Mouse (Mus musculus) G1E (cell line): ENCODE results near the gene Arrdc3. TPM values are rescaled to one million over a fixed set of nuclear protein-coding genes. Genes with fewer than 3 reads are reported as not detected.

Source experiments
- ATAC-seq: 2 replicates; pipeline ENCODE4 v1.8.0; 2016; ENCODE audit warnings: mild to moderate bottlenecking; ENCODE audit not compliant: insufficient number of reproducible peaks, poor library complexity, low FRiP score, severe bottlenecking; ENCODE audit errors: extremely low read depth
- DNase-seq: peaks from one replicate; pipeline ENCODE4 v3.0.0; 2012; ENCODE audit warnings: low spot score
- H3K27me3 ChIP-seq: 2 replicates; pipeline ENCODE4 v1.6.1; 2012; ENCODE audit warnings: mild to moderate bottlenecking, low read length, inconsistent platforms; ENCODE audit not compliant: insufficient read depth
- H3K36me3 ChIP-seq: replicated peaks from 2 replicates; pipeline ENCODE3; 2012; ENCODE audit warnings: mild to moderate bottlenecking, inconsistent platforms
- H3K4me1 ChIP-seq: 2 replicates; pipeline ENCODE4 v1.6.1; 2012; ENCODE audit warnings: low read depth, low read length, inconsistent platforms, mixed read lengths; ENCODE audit not compliant: insufficient read depth
- H3K4me3 ChIP-seq: 2 replicates; pipeline ENCODE4 v1.5.1; 2012; ENCODE audit warnings: low read depth, mild to moderate bottlenecking, inconsistent platforms, low read length, moderate library complexity, mixed read lengths
- H3K9me3 ChIP-seq: replicated peaks from 2 replicates; pipeline ENCODE4 v1.6.1; 2012; ENCODE audit warnings: inconsistent platforms
- CTCF ChIP-seq: IDR thresholded peaks from 2 replicates; pipeline ENCODE4 v1.5.1; 2012; ENCODE audit warnings: low read depth, low read length, inconsistent platforms, mixed read lengths
- GATA1 ChIP-seq: IDR thresholded peaks from 2 replicates; pipeline ENCODE4 v1.6.1; 2012; ENCODE audit warnings: borderline replicate concordance, low read length, inconsistent platforms, mixed read lengths
- GATA2 ChIP-seq: IDR thresholded peaks from 2 replicates; pipeline ENCODE4 v1.6.1; 2012; ENCODE audit warnings: low read depth, low read length, inconsistent platforms, borderline replicate concordance
- POLR2AphosphoS5 ChIP-seq: IDR thresholded peaks from 2 replicates; pipeline ENCODE4 v1.6.1; 2012; ENCODE audit warnings: low read depth, low read length, inconsistent platforms; ENCODE audit not compliant: insufficient replicate concordance
- TAL1 ChIP-seq: conservative IDR thresholded peaks from 2 replicates; pipeline ENCODE4 v1.6.1; 2012; ENCODE audit warnings: low read depth, low read length, inconsistent platforms, mixed read lengths
- polyA plus RNA-seq: library from polyadenylated mRNA; stranded (reverse); fragments of >175 nt; gene quantifications from 2 replicates; pipeline ENCODE4 v1.2.3, GENCODE M21; 2012
- total RNA-seq, 2 experiments: library from RNA; stranded (forward) in 1 of 2; stranded (reverse) in 1 of 2; fragments of 200-1000 nt in 1 of 2; fragments of >200 nt in 1 of 2; fragmentation: Nextera tagmentation in 1 of 2; gene quantifications; 2 replicates each; pipeline ENCODE4 v1.2.3; 2014 to 2017

Arrdc3 gene
- total and polyA plus RNA-seq, 3 experiments: 1.1 to 106 (median 13.3) TPM

DNA sequence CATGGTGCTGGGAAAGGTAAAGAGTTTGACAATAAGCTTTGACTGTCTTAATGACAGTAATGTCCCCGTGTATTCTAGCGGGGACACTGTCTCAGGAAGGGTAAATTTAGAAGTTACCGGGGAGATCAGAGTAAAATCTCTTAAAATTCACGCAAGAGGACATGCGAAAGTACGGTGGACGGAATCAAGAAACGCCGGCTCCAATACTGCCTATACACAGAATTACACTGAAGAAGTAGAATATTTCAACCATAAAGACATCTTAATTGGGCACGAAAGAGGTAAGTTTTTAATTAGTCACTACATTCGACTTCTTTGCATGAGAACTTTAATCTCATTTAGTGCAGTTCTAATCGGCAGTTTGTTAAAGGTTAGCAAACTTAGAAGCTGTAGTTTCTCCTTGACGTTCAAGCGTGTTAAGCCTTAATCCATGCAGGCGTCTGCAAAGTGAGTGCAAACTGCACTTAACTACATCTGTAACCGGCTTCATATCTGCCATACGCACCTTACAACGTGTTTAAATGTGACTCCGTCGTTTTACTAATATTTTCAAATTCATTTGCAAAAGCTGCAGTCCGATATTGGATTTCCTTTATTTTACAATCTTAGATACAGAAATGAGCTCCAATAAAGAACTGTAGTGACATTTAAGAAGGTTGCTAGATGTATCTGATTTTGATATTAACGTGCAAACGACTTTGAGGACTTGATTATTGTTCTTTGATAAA is 629 bp downstream of the Arrdc3 start:
- Histone ChIP-seq H3K4me3 (peak overlapping the region; percentile 79), H3K36me3 (peaks cover 5% of the 10 kb centered on the region), H3K9me3 (no peaks in the 10 kb centered on the region), H3K27me3 (no peaks in the 10 kb centered on the region), H3K4me1 (peaks cover 4% of the 10 kb centered on the region; the same call in 1 of the 2 replicates)
- TF ChIP-seq TAL1 (no peak), CTCF (no peak), GATA1 (no peak), POLR2AphosphoS5 (no peak), GATA2 (no peak)
- DNase-seq: no peak
- no peak for ATAC-seq

GRCm38 (mm10) chr13:80884377-80884983 is 1.3 kb downstream of the Arrdc3 start:
- peaks cover 4% of the 10 kb centered on the region; the same call in 1 of the 2 replicates for H3K4me1 ChIP-seq
- DNase-seq (peak; percentile 8), ATAC-seq (no peak)
- peaks cover 8% of the 10 kb centered on the region for H3K36me3 ChIP-seq
- peak overlapping the region; percentile 79 for H3K4me3 ChIP-seq
- TF ChIP-seq GATA1: no peak
- TF ChIP-seq POLR2AphosphoS5: no peak; the same call in 1 of the 2 replicates
- TF ChIP-seq GATA2: no peak
- no peak for TF ChIP-seq CTCF
- TF ChIP-seq TAL1: no peak
- no peaks in the 10 kb centered on the region for H3K9me3 ChIP-seq
- no peaks in the 10 kb centered on the region for H3K27me3 ChIP-seq

DNA sequence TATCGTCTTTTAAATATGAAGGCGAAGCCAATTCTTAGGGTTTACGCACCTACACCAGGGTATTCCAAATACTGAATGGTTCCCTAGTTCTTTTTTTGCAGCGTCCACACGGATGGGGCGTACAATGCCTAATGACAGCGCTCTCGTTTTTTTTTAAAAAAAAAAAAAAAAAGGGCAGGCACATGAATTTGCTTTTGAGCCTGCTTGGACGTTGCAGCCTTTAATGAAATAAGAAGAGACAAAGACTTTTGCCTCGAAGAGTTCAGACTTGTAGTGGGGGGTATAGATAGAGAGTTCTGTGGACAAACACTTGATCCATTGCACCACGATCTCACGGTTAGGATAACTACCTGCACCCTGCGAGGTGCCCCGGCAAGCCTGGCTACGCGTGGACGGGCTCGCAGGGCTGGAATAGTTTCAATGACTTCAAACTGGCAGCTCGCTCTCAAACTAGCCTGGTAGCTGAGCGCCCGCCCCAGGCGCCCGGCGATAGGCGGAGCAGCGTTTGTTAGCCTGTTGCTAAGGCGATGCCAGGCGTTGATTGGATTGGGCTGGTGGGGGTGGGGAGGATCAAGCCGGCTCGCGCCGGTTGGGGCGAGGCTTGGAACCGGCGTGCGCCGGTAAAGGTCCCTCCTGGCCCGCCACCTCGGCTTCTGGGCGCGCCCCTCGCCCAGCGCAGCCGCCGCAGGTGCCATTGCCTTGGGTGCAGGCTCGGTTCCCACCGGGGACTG is 2.1 kb downstream of the Arrdc3 start:
- no peak for TF ChIP-seq TAL1
- no peak for TF ChIP-seq GATA2
- TF ChIP-seq POLR2AphosphoS5: no peak
- no peak for TF ChIP-seq GATA1
- no peak for TF ChIP-seq CTCF
- H3K27me3 ChIP-seq: no peaks in the 10 kb centered on the region
- ATAC-seq (peak; percentile 80), DNase-seq (peak; percentile 77)
- H3K9me3 ChIP-seq: no peaks in the 10 kb centered on the region
- H3K36me3 ChIP-seq: peaks cover 12% of the 10 kb centered on the region
- peaks cover 4% of the 10 kb centered on the region; the same call in 1 of the 2 replicates for H3K4me1 ChIP-seq
- peak overlapping the region; percentile 79 for H3K4me3 ChIP-seq

- TF ChIP-seq GATA2 (no peak), GATA1 (no peak), TAL1 (no peak), CTCF (no peak), POLR2AphosphoS5 (no peak)
- Histone ChIP-seq H3K27me3 (no peaks in the 10 kb centered on the region), H3K4me1 (peaks cover 4% of the 10 kb centered on the region; the same call in 1 of the 2 replicates), H3K4me3 (peak overlapping the region; percentile 79), H3K36me3 (peaks cover 20% of the 10 kb centered on the region), H3K9me3 (no peaks in the 10 kb centered on the region)
- DNase-seq (peak; percentile 52), ATAC-seq (peak; percentile 38)
These were observed 2.9 kb downstream of the Arrdc3 start for GRCm38 (mm10) chr13:80885834-80886663.

DNA sequence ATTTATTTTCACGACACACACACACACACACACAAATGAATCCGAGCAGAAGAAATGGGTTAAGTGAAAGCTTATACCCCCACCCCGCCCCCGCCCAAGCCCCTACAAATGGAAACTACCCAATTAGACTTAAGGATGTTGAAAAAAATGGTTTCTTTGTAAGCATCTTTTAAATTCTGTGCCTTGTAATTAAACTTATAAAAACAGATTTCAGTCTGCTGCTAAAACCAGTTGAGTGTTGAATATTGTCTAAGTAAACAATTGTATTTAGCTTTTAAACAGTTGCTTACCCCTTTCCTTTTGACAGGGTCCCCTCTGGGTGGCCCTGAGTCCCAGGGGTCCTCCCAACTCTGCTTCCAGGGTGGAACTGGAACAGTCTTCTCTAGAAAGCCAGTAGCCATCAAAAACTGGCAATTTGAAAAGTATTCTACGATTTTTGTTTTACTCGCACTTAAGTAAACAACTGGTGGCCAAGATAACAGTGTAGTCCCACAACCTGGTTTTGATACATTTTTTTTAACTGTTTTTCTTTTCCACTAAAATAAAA is 3.6 kb downstream of the Arrdc3 start:
- Histone ChIP-seq H3K9me3 (no peaks in the 10 kb centered on the region), H3K4me3 (peak overlapping the region; percentile 79), H3K4me1 (peaks cover 4% of the 10 kb centered on the region; the same call in 1 of the 2 replicates), H3K27me3 (no peaks in the 10 kb centered on the region), H3K36me3 (peaks cover 25% of the 10 kb centered on the region)
- DNase-seq: no peak
- TF ChIP-seq POLR2AphosphoS5: no peak
- no peak for TF ChIP-seq TAL1
- no peak for TF ChIP-seq GATA2
- no peak for ATAC-seq
